Mouse (Mus musculus): ENCODE measurements around the gene Dhx37. TPM values are rescaled to one million over a fixed set of nuclear protein-coding genes. Genes with fewer than 3 reads are reported as not detected.
A peak's percentile ranks its signal among the peaks of the same experiment; 100 is the strongest.

Gene Dhx37
- polyA plus RNA-seq, 1 experiment from 2014 or later = 11.4 TPM

- H3K4me3 ChIP-seq = no peak overlapping the region
- 0 out of 2 replicates have a peak, but pooled peaks cover 4% of the 10 kb centered on the region for H3K4me1 ChIP-seq
- ATAC-seq = no peak
- H3K9me3 ChIP-seq (replicated peaks) = no peaks in the 10 kb centered on the region
- WGBS (ENCODE audit: insufficient replicate concordance) = 58% methylated on average over 4 of the region's 4 CpGs
- H3K27ac ChIP-seq = no peak overlapping the region
- H3K36me3 ChIP-seq = no peaks in the 10 kb centered on the region
- H3K4me2 ChIP-seq = no peak overlapping the region
- no peaks in the 10 kb centered on the region for H3K27me3 ChIP-seq (replicated peaks)
- H3K9ac ChIP-seq = no peak overlapping the region
Observed at GRCm38 (mm10) chr5:125364851-125365429, 69.0 kb downstream of the Dhx37 start.

GRCm38 (mm10) chr5:125363894-125364293, 70.0 kb downstream of the Dhx37 start:
- no peaks in the 10 kb centered on the region for H3K9me3 ChIP-seq (replicated peaks)
- H3K27ac ChIP-seq = no peak overlapping the region
- 43% methylated on average over 7 of the region's 7 CpGs for WGBS (ENCODE audit: insufficient replicate concordance)
- H3K36me3 ChIP-seq = no peaks in the 10 kb centered on the region
- 0 out of 2 replicates have a peak, but pooled peaks have one; percentile 36 for ATAC-seq
- H3K4me3 ChIP-seq = no peak overlapping the region
- no peak overlapping the region for H3K9ac ChIP-seq
- H3K4me2 ChIP-seq = no peak overlapping the region
- H3K4me1 ChIP-seq = 0 out of 2 replicates have a peak, but pooled peaks cover 4% of the 10 kb centered on the region
- H3K27me3 ChIP-seq (replicated peaks) = no peaks in the 10 kb centered on the region

Small RNA genes lying within 50 kb of the gene (microRNA-seq; reads per million reads assigned to microRNA genes)
- not detected for gene Gm27551

Other genes with a start within 250 kb of the Dhx37 start
- 87.1 and 88.8 TPM in 2 replicates for gene Scarb1, start 93.0 kb downstream of the Dhx37 start, polyA plus RNA-seq (2016; fragmentation: Nextera tagmentation; extraction: Ambion mirVana)
- 0.38 and 0.66 TPM in 2 replicates for gene Gm10382, start 44.8 kb downstream of the Dhx37 start, polyA plus RNA-seq (2016; fragmentation: Nextera tagmentation; extraction: Ambion mirVana)
- 657 and 673 TPM in 2 replicates for gene Ubc, start 43.9 kb downstream of the Dhx37 start, polyA plus RNA-seq (2016; fragmentation: Nextera tagmentation; extraction: Ambion mirVana)
- gene Bri3bp, start 7.4 kb upstream of the Dhx37 start, polyA plus RNA-seq (2016; fragmentation: Nextera tagmentation; extraction: Ambion mirVana) = 44.0 and 44.1 TPM in 2 replicates
- 24.7 and 25.1 TPM in 2 replicates for gene Aacs, start 41.7 kb upstream of the Dhx37 start, polyA plus RNA-seq (2016; fragmentation: Nextera tagmentation; extraction: Ambion mirVana)
- 0.02 and 0.08 TPM in 2 replicates for gene Tmem132b, start 97.7 kb upstream of the Dhx37 start, polyA plus RNA-seq (2016; fragmentation: Nextera tagmentation; extraction: Ambion mirVana)

Data from liver, embryonic 12.5 days (tissue).